Mouse (Mus musculus) liver, adult 2 months (tissue): ENCODE measurements around the gene Timm17a. TPM values are rescaled to one million over a fixed set of nuclear protein-coding genes. Genes with fewer than 3 reads are reported as not detected.

Source experiments
- DNase-seq: peaks from one replicate; pipeline ENCODE4 v3.0.0-alpha.2; 2011; ENCODE audit warnings: low read depth, low spot score; ENCODE audit errors: extremely low read depth
- H3K27ac ChIP-seq: fragments of 200-500 bp; replicated peaks from 2 replicates; pipeline ENCODE4 v1.5.1; 2012; ENCODE audit warnings: low read depth, mild to moderate bottlenecking, control low read depth, inconsistent platforms, low read length; ENCODE audit not compliant: insufficient read depth
- H3K27me3 ChIP-seq: fragments of 200-500 bp; 2 replicates; pipeline ENCODE4 v1.6.1; 2012; ENCODE audit warnings: mild to moderate bottlenecking, moderate library complexity, low read length, inconsistent platforms; ENCODE audit not compliant: control insufficient read depth, insufficient read depth
- H3K36me3 ChIP-seq: fragments of 200-500 bp; 2 replicates; pipeline ENCODE4 v1.6.1; 2012; ENCODE audit warnings: low read length, inconsistent platforms; ENCODE audit not compliant: control insufficient read depth, insufficient read depth
- H3K4me1 ChIP-seq: fragments of 200-500 bp; 2 replicates; pipeline ENCODE4 v1.6.1; 2011; ENCODE audit warnings: low read length; ENCODE audit not compliant: control insufficient read depth, insufficient read depth
- H3K4me3 ChIP-seq: fragments of 200-500 bp; 2 replicates; pipeline ENCODE4 v1.5.1; 2011; ENCODE audit warnings: low read depth, mild to moderate bottlenecking, control low read depth, low read length, moderate library complexity; ENCODE audit not compliant: insufficient read depth
- H3K79me2 ChIP-seq: fragments of 200-500 bp; 2 replicates; pipeline ENCODE4 v1.6.1; 2012; ENCODE audit warnings: inconsistent platforms, mild to moderate bottlenecking, low read length, moderate library complexity; ENCODE audit not compliant: control insufficient read depth, insufficient read depth
- H3K9ac ChIP-seq: fragments of 200-500 bp; 2 replicates; pipeline ENCODE4 v1.6.1; 2012; ENCODE audit warnings: low read depth, mild to moderate bottlenecking, control low read depth, inconsistent platforms, low read length
- CTCF ChIP-seq: fragments of 200-500 bp; IDR thresholded peaks from 2 replicates; pipeline ENCODE4 v1.5.1; 2011; ENCODE audit warnings: low read depth, low read length, control low read depth
- POLR2A ChIP-seq: fragments of 200-500 bp; IDR thresholded peaks from 2 replicates; pipeline ENCODE4 v1.6.1; 2011; ENCODE audit warnings: low read length, control low read depth; ENCODE audit not compliant: insufficient read depth; ENCODE audit errors: extremely low read depth
- WGBS: fragments of 180-500 bp; shearing (Covaris S2); methylation state at CpG from one replicate; pipeline ENCODE4 v1.1.7; 2018; 5-methylcytosine and 5-hydroxymethylcytosine counted together
- polyA plus RNA-seq: library from polyadenylated mRNA; depleted of rRNA; stranded (reverse); fragments of >200 nt; gene quantifications from 2 replicates; pipeline ENCODE4 v1.2.3, GENCODE M21; 2012
- total RNA-seq: library from RNA; depleted of rRNA; stranded (reverse); fragments of >200 nt; gene quantifications from 2 replicates; pipeline ENCODE4 v1.2.3, GENCODE M21; 2014

Gene Timm17a
- total and polyA plus RNA-seq, 2 experiments = 22.0 to 34.3 TPM

DNA sequence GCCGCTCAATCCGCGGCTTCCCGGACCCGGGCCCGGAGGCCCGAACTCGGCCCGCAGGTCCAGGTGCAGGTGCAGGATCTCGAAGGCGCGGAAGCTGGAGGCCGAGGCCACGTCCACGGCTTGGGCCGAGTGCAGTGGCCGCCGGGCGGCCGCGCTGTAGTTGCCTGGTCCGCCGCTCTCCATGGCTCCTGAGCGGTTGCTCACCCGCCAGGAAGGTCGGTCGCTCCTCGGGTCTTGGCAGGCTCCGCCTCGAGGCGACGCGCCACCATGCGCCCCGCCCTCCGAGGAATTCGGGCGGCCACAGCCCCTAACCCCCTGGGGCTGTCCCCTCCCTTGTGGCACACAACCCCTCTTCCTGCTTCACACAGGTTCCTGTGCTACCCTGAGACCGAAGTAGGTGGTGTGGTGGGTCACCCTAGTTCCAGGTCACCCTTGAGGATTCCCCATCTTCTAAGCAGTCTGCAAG lies 29.7 kb downstream of the Timm17a start, which contains the start of gene Rnpep:
Gene Rnpep, minus strand, starts transcription at position 259 of the 466 bp plus-strand sequence.
- H3K4me1 ChIP-seq = peaks cover 12% of the 10 kb centered on the region
- WGBS = under 1% methylated on average over 39 of the region's 39 CpGs
- H3K79me2 ChIP-seq = no peaks in the 10 kb centered on the region
- H3K4me3 ChIP-seq = peak within 1 kb of the TSS; percentile 84
- H3K27ac ChIP-seq = peak within 1 kb of the TSS; percentile 88
- TF ChIP-seq POLR2A = peak; percentile 83
- no peak for TF ChIP-seq CTCF
- DNase-seq = peak; percentile 45
- H3K9ac ChIP-seq = peak within 1 kb of the TSS; percentile 94
- no peaks in the 10 kb centered on the region for H3K27me3 ChIP-seq
- H3K36me3 ChIP-seq = peaks cover 6% of the 10 kb centered on the region; the same call in 1 of the 2 replicates

DNA sequence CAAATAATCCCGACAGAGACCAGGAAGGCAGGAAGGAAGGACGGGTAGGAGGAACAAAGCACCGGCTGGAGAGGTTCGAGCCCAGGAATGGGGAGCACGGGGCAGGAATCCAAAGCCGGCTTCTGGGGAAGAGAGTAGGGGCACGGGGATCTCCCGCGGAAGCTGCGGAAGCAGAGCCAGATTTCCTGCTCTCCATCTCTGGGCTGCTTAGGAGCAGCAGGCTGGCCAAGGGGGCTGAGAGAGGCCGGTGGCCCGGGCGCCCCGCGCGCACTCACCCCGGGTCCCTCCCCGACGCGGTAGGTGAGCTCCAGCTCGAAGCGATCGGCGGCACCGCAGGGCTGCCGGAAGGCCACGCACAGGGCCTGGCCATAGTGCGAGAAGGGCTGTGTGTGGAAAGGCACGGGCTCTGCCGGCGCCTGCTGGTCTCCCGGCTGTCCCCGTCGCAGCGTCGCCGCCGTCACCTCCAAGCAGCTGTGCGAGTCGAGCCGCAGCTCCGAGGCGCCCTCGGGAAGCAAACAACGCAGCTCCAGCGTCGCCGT lies 30.2 kb downstream of the Timm17a start:
- Histone ChIP-seq H3K79me2 (no peaks in the 10 kb centered on the region; the same call in 1 of the 2 replicates), H3K9ac (peak overlapping the region; percentile 94), H3K36me3 (peaks cover 11% of the 10 kb centered on the region), H3K27me3 (no peaks in the 10 kb centered on the region), H3K4me3 (peak overlapping the region; percentile 84), H3K4me1 (peaks cover 12% of the 10 kb centered on the region), H3K27ac (peak overlapping the region; percentile 88)
- TF ChIP-seq POLR2A (no peak), CTCF (no peak)
- WGBS = under 1% methylated on average over 47 of the region's 48 CpGs
- peak; percentile 43 for DNase-seq

DNA sequence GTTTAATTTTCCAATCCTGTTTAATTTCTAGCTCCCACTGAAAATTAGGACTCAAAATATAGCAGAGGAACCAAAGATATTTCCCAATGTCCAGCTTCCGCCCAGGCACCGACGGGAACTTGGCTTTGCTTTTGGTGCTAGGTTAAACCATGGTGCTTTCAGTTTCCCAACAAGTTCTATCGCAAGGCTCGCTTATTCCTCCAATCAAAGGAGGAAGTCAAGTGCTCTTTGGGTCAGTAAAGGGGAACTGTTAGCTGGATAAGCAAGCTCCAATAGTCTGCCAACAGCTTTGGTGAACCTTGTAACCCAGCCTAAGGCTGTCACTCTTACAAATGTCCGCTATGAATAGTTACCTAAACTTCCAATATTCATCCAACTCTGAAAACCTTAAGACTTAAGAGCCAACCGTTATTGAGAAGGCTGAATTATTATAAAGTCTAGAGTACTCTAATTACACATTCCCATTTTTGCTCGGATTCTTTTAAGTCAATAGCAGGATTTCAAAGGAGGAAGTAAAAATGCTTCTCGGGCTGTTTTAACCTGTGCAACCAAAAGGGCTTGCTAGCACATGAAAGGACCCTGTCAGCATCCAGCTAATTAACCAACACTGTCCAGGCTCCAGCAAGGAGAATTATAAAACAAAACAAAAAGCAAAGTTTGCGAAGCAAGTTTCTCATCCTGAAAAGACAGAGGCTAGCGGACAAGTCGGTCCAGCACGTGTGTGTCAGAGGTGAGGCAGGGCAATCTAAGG lies 30.9 kb downstream of the Timm17a start:
- WGBS = under 1% methylated on average over 13 of the region's 13 CpGs
- Histone ChIP-seq H3K27ac (peak overlapping the region; percentile 88), H3K79me2 (no peaks in the 10 kb centered on the region; the same call in 1 of the 2 replicates), H3K36me3 (peaks cover 16% of the 10 kb centered on the region), H3K4me1 (peaks cover 12% of the 10 kb centered on the region), H3K27me3 (no peaks in the 10 kb centered on the region), H3K9ac (peak overlapping the region; percentile 94), H3K4me3 (peak overlapping the region; percentile 84)
- DNase-seq = peak; percentile 96
- TF ChIP-seq CTCF = no peak
- no peak for TF ChIP-seq POLR2A

DNA sequence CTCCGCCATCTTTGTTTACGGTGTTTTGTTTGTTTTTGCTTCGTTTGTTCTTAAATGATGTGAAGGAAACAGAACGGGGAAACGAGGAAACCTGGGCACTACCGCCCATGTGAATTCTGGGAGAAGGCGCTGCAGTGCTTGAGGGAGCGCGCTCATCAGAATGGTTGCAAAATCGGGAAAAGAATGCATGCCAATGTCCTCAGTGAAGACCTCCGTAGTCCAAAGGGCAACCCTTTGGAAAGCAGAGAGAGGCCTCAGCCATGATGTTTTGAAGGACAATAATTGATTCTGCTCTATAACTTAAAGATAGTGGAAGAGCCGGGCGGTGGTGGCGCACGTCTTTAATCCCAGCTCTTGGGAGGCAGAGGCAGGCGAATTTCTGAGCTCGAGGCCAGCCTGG lies 31.7 kb downstream of the Timm17a start:
- Histone ChIP-seq H3K4me1 (peaks cover 12% of the 10 kb centered on the region), H3K36me3 (peaks cover 25% of the 10 kb centered on the region), H3K4me3 (peak overlapping the region; percentile 13; the same call in 1 of the 2 replicates), H3K27me3 (no peaks in the 10 kb centered on the region), H3K9ac (no peak overlapping the region), H3K79me2 (no peaks in the 10 kb centered on the region; the same call in 1 of the 2 replicates), H3K27ac (peak overlapping the region; percentile 77)
- peak; percentile 68 for DNase-seq
- no peak for TF ChIP-seq POLR2A
- no peak for TF ChIP-seq CTCF
- 47% methylated on average over 17 of the region's 17 CpGs for WGBS

DNA sequence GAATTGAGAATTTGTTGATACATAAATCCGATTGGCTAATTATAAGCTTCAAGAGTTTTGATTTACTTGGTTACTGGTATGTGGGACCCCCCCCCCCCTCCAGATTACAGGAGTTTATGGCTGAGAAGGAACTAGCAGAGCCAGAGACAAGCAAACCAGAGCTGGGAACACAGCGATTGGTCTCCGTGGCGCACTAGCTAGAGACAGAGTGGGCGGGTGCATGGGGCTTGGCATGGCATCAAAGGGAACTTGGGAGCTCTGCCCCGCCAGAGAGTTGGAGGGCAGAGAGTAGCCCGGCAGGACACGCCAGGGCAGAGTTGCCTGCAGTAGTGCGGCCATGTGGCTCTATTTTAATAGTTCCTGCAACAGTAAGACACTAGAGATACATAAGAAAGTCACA lies 32.9 kb downstream of the Timm17a start:
- Histone ChIP-seq H3K9ac (no peak overlapping the region), H3K27ac (no peak overlapping the region), H3K27me3 (no peaks in the 10 kb centered on the region), H3K4me1 (peaks cover 12% of the 10 kb centered on the region), H3K79me2 (no peaks in the 10 kb centered on the region; the same call in 1 of the 2 replicates), H3K4me3 (no peak overlapping the region), H3K36me3 (peaks cover 35% of the 10 kb centered on the region)
- DNase-seq = peak; percentile 85
- TF ChIP-seq POLR2A (no peak), CTCF (no peak)
- WGBS = 20% methylated on average over 9 of the region's 9 CpGs
